Mouse (Mus musculus) cortical plate, adult 2 months (tissue): ENCODE results near the gene Gtpbp1. TPM values are rescaled to one million over a fixed set of nuclear protein-coding genes. Genes with fewer than 3 reads are reported as not detected.

ENCODE experiments used
- H3K27ac ChIP-seq: fragments of 200-500 bp; 2 replicates; pipeline ENCODE4 v1.5.1; 2012; ENCODE audit warnings: low read length, control low read depth, inconsistent platforms; ENCODE audit not compliant: insufficient read depth
- H3K4me1 ChIP-seq: fragments of 200-500 bp; 2 replicates; pipeline ENCODE4 v1.6.1; 2011; ENCODE audit warnings: low read length; ENCODE audit not compliant: control insufficient read depth, insufficient read depth
- H3K4me3 ChIP-seq: fragments of 200-500 bp; 2 replicates; pipeline ENCODE4 v1.5.1; 2011; ENCODE audit warnings: mild to moderate bottlenecking, low read length, control low read depth; ENCODE audit not compliant: insufficient read depth
- CTCF ChIP-seq: fragments of 200-500 bp; IDR thresholded peaks from 2 replicates; pipeline ENCODE4 v1.5.1; 2011; ENCODE audit warnings: mild to moderate bottlenecking, control low read depth, low read length; ENCODE audit not compliant: insufficient read depth; ENCODE audit errors: extremely low read depth
- POLR2A ChIP-seq: fragments of 200-500 bp; IDR thresholded peaks from 2 replicates; pipeline ENCODE4 v1.6.1; 2011; ENCODE audit warnings: mild to moderate bottlenecking, low read length, control low read depth; ENCODE audit not compliant: insufficient read depth; ENCODE audit errors: extremely low read depth
- polyA plus RNA-seq: library from polyadenylated mRNA; depleted of rRNA; stranded (reverse); fragments of >200 nt; gene quantifications from 2 replicates; pipeline ENCODE4 v1.2.3, GENCODE M21; 2012

The Gtpbp1 gene
- polyA plus RNA-seq, 1 experiment: 36.4 TPM

GRCm38 (mm10) chr15:79747998-79748397, 57.4 kb downstream of the Gtpbp1 start:
- Histone ChIP-seq H3K27ac (no peak overlapping the region), H3K4me1 (no peaks in the 10 kb centered on the region), H3K4me3 (no peak overlapping the region)
- TF ChIP-seq CTCF (peak; percentile 24; the same call in 1 of the 2 replicates), POLR2A (no peak)

- H3K4me1 ChIP-seq: no peaks in the 10 kb centered on the region
- no peak overlapping the region for H3K4me3 ChIP-seq
- TF ChIP-seq POLR2A (no peak), CTCF (no peak)
- H3K27ac ChIP-seq: no peak overlapping the region
Measured at GRCm38 (mm10) chr15:79749162-79749561, 58.5 kb downstream of the Gtpbp1 start.

GRCm38 (mm10) chr15:79750266-79750665, 59.6 kb downstream of the Gtpbp1 start:
- H3K4me1 ChIP-seq: no peaks in the 10 kb centered on the region
- H3K4me3 ChIP-seq: no peak overlapping the region
- no peak overlapping the region for H3K27ac ChIP-seq
- no peak for TF ChIP-seq POLR2A
- no peak for TF ChIP-seq CTCF

GRCm38 (mm10) chr15:79751772-79752171, 61.1 kb downstream of the Gtpbp1 start:
- no peak for TF ChIP-seq POLR2A
- TF ChIP-seq CTCF: no peak
- Histone ChIP-seq H3K4me3 (no peak overlapping the region), H3K4me1 (peaks cover 9% of the 10 kb centered on the region), H3K27ac (no peak overlapping the region)

- H3K4me3 ChIP-seq: no peak overlapping the region
- H3K4me1 ChIP-seq: peaks cover 11% of the 10 kb centered on the region
- TF ChIP-seq POLR2A (no peak), CTCF (peak; percentile 94)
- no peak overlapping the region for H3K27ac ChIP-seq
Measured at GRCm38 (mm10) chr15:79752742-79753419, 62.2 kb downstream of the Gtpbp1 start.

- TF ChIP-seq POLR2A (no peak), CTCF (no peak)
- peaks cover 13% of the 10 kb centered on the region for H3K4me1 ChIP-seq
- no peak overlapping the region for H3K4me3 ChIP-seq
- no peak overlapping the region for H3K27ac ChIP-seq
Measured at GRCm38 (mm10) chr15:79753420-79753752, 62.7 kb downstream of the Gtpbp1 start.

- H3K4me1 ChIP-seq: peaks cover 18% of the 10 kb centered on the region
- no peak overlapping the region for H3K4me3 ChIP-seq
- no peak overlapping the region for H3K27ac ChIP-seq
- TF ChIP-seq CTCF: no peak
- TF ChIP-seq POLR2A: no peak
Measured at GRCm38 (mm10) chr15:79753873-79754272, 63.2 kb downstream of the Gtpbp1 start.

GRCm38 (mm10) chr15:79755176-79755575, 64.5 kb downstream of the Gtpbp1 start:
- no peak overlapping the region for H3K27ac ChIP-seq
- H3K4me3 ChIP-seq: no peak overlapping the region
- peaks cover 18% of the 10 kb centered on the region for H3K4me1 ChIP-seq
- no peak for TF ChIP-seq CTCF
- TF ChIP-seq POLR2A: no peak

GRCm38 (mm10) chr15:79755977-79756625, 65.5 kb downstream of the Gtpbp1 start:
- H3K27ac ChIP-seq: peak overlapping the region; percentile 55

GRCm38 (mm10) chr15:79757118-79757517, 66.5 kb downstream of the Gtpbp1 start:
- Histone ChIP-seq H3K4me3 (no peak overlapping the region), H3K27ac (peak overlapping the region; percentile 55), H3K4me1 (peaks cover 28% of the 10 kb centered on the region)
- TF ChIP-seq CTCF: no peak
- no peak for TF ChIP-seq POLR2A

More at GRCm38 (mm10) chr15:79755977-79756625, 65.5 kb downstream of the Gtpbp1 start:
- Histone ChIP-seq H3K4me1 (peaks cover 23% of the 10 kb centered on the region), H3K4me3 (no peak overlapping the region)
- no peak for TF ChIP-seq POLR2A
- TF ChIP-seq CTCF: no peak

GRCm38 (mm10) chr15:79760956-79761355, 70.3 kb downstream of the Gtpbp1 start:
- Histone ChIP-seq H3K4me3 (no peak overlapping the region), H3K4me1 (peaks cover 37% of the 10 kb centered on the region), H3K27ac (no peak overlapping the region; the same call in 1 of the 2 replicates)
- TF ChIP-seq CTCF: no peak
- no peak for TF ChIP-seq POLR2A
